Mouse (Mus musculus): ENCODE results near the gene Ddrgk1. TPM values are rescaled to one million over a fixed set of nuclear protein-coding genes. Genes with fewer than 3 reads are reported as not detected.
"Not testable (repeated sequence)": the region's sequence is repeated elsewhere in the genome, so short reads cannot be mapped to it uniquely, and the experiment has no call there.

The Ddrgk1 gene
- total RNA-seq, 2 experiments from 2014 or later: 62.1 to 63.9 TPM

GRCm38 (mm10) chr2:130655660-130656339 lies 8.7 kb downstream of the Ddrgk1 start:
- intact Hi-C loops (cut with DNase I): no loop called here
- no peak for DNase-seq (ENCODE audit: low spot score)

- intact Hi-C loops (cut with DNase I): no loop called here
- no peak for DNase-seq (ENCODE audit: low spot score)
Observed at GRCm38 (mm10) chr2:130653760-130654159, 10.7 kb downstream of the Ddrgk1 start.

- intact Hi-C loops (cut with DNase I): no loop called here
- DNase-seq (ENCODE audit: low spot score): no peak
Observed at GRCm38 (mm10) chr2:130653303-130653702, 11.2 kb downstream of the Ddrgk1 start.

- DNase-seq (ENCODE audit: low spot score); intact Hi-C loops (cut with DNase I): not testable (repeated sequence)
Observed at GRCm38 (mm10) chr2:130649028-130649427, 15.4 kb downstream of the Ddrgk1 start.

- DNase-seq (ENCODE audit: low spot score): no peak
- intact Hi-C loops (cut with DNase I): no loop called here
Observed at GRCm38 (mm10) chr2:130645198-130645597, 19.3 kb downstream of the Ddrgk1 start.

- intact Hi-C loops (cut with DNase I): no loop called here
- peak; percentile 84 for DNase-seq (ENCODE audit: low spot score)
Observed at GRCm38 (mm10) chr2:130642684-130643369, 21.6 kb downstream of the Ddrgk1 start, which contains the start of gene Lzts3. Lzts3 (minus strand) TSS chr2:130642803.

- intact Hi-C loops (cut with DNase I): no loop called here
- DNase-seq (ENCODE audit: low spot score): no peak
Observed at GRCm38 (mm10) chr2:130642197-130642660, 22.2 kb downstream of the Ddrgk1 start.

GRCm38 (mm10) chr2:130641351-130642025 lies 23.0 kb downstream of the Ddrgk1 start:
- DNase-seq (ENCODE audit: low spot score): no peak
- intact Hi-C loops (cut with DNase I): no loop called here

GRCm38 (mm10) chr2:130639276-130639675 lies 25.2 kb downstream of the Ddrgk1 start:
- DNase-seq (ENCODE audit: low spot score): no peak
- intact Hi-C loops (cut with DNase I): no loop called here

GRCm38 (mm10) chr2:130638101-130638611 lies 26.3 kb downstream of the Ddrgk1 start:
- DNase-seq (ENCODE audit: low spot score): no peak
- intact Hi-C loops (cut with DNase I): no loop called here

- DNase-seq (ENCODE audit: low spot score): no peak
- intact Hi-C loops (cut with DNase I): no loop called here
Observed at GRCm38 (mm10) chr2:130635847-130636246, 28.6 kb downstream of the Ddrgk1 start.

GRCm38 (mm10) chr2:130634739-130635411 lies 29.6 kb downstream of the Ddrgk1 start:
- DNase-seq (ENCODE audit: low spot score): no peak
- intact Hi-C loops (cut with DNase I): no loop called here

- no peak for DNase-seq (ENCODE audit: low spot score)
- intact Hi-C loops (cut with DNase I): no loop called here
Observed at GRCm38 (mm10) chr2:130634006-130634738, 30.3 kb downstream of the Ddrgk1 start.

GRCm38 (mm10) chr2:130632887-130633675 lies 31.4 kb downstream of the Ddrgk1 start:
- intact Hi-C loops (cut with DNase I): no loop called here
- DNase-seq (ENCODE audit: low spot score): no peak

GRCm38 (mm10) chr2:130632416-130632815 lies 32.0 kb downstream of the Ddrgk1 start:
- intact Hi-C loops (cut with DNase I): no loop called here
- DNase-seq (ENCODE audit: low spot score): no peak

GRCm38 (mm10) chr2:130629839-130630203 lies 34.6 kb downstream of the Ddrgk1 start, which contains the start of the genes Fastkd5 and Ubox5:
Fastkd5 (minus strand) TSS chr2:130630027.
Ubox5 (minus strand) TSS chr2:130630038.
- DNase-seq (ENCODE audit: low spot score): peak; percentile 72
- intact Hi-C loops (cut with DNase I): no loop called here

- intact Hi-C loops (cut with DNase I): no loop called here
- no peak for DNase-seq (ENCODE audit: low spot score)
Observed at GRCm38 (mm10) chr2:130629080-130629838, 35.2 kb downstream of the Ddrgk1 start.

GRCm38 (mm10) chr2:130628424-130628823 lies 36.0 kb downstream of the Ddrgk1 start:
- no peak for DNase-seq (ENCODE audit: low spot score)
- intact Hi-C loops (cut with DNase I): no loop called here

Measured in heart, postnatal 25 days (tissue).